Mouse (Mus musculus) MEL (cell line): ENCODE data around the gene Cacna1c. TPM values are rescaled to one million over a fixed set of nuclear protein-coding genes. Genes with fewer than 3 reads are reported as not detected.

Source experiments
- DNase-seq: peaks from one replicate; pipeline ENCODE4 v3.0.0; 2011; ENCODE audit warnings: low read depth, low spot score
- H3K27ac ChIP-seq: 2 replicates; pipeline ENCODE4 v1.5.1; 2012; ENCODE audit warnings: low read depth, mild to moderate bottlenecking, control low read depth, low read length, moderate library complexity; ENCODE audit not compliant: control insufficient read depth
- H3K27me3 ChIP-seq, 2 experiments: fragments of 150-350 bp in 1 of 2; sonication (generic) in 1 of 2; 2 replicates each; pipeline ENCODE4 v1.6.1; 2012; ENCODE audit warnings: low read length in 2 of 2, mild to moderate bottlenecking in 2 of 2, improper control_type of control experiment in 1 of 2, moderate library complexity in 1 of 2; ENCODE audit not compliant: insufficient read depth in 2 of 2, control insufficient read depth in 1 of 2
- H3K36me3 ChIP-seq, 2 experiments: 2 replicates each; pipeline ENCODE4 v1.6.1; 2012 to 2014; ENCODE audit warnings: low read length in 2 of 2, improper control_type of control experiment in 1 of 2, inconsistent platforms in 1 of 2, mild to moderate bottlenecking in 1 of 2; ENCODE audit not compliant: insufficient read depth in 2 of 2, control insufficient read depth in 1 of 2
- H3K4me1 ChIP-seq, 2 experiments: fragments of 150-350 bp in 1 of 2; sonication (generic) in 1 of 2; 2 replicates each; pipeline ENCODE4 v1.6.1; 2012; ENCODE audit warnings: low read length in 2 of 2, improper control_type of control experiment in 1 of 2, mild to moderate bottlenecking in 1 of 2; ENCODE audit not compliant: insufficient read depth in 2 of 2, control insufficient read depth in 1 of 2
- H3K4me3 ChIP-seq, 2 experiments: fragments of 150-350 bp in 1 of 2; sonication (generic) in 1 of 2; 2 replicates each; pipeline ENCODE4 v1.5.1; 2012; ENCODE audit warnings: low read depth in 2 of 2, low read length in 2 of 2, mild to moderate bottlenecking in 2 of 2, moderate library complexity in 2 of 2, control low read depth in 1 of 2, improper control_type of control experiment in 1 of 2; ENCODE audit not compliant: control insufficient read depth in 1 of 2, insufficient read depth in 1 of 2
- H3K79me2 ChIP-seq: 2 replicates; pipeline ENCODE4 v1.6.1; 2012; ENCODE audit warnings: mild to moderate bottlenecking, low read length, moderate library complexity; ENCODE audit not compliant: control insufficient read depth, poor library complexity, insufficient read depth
- H3K9ac ChIP-seq: 2 replicates; pipeline ENCODE4 v1.6.1; 2012; ENCODE audit warnings: low read depth, mild to moderate bottlenecking, control low read depth, low read length, moderate library complexity; ENCODE audit not compliant: control insufficient read depth, poor library complexity, severe bottlenecking
- H3K9me3 ChIP-seq: fragments of 150-350 bp; sonication (generic); replicated peaks from 2 replicates; pipeline ENCODE4 v1.6.1; 2012; ENCODE audit warnings: mild to moderate bottlenecking, low read length, improper control_type of control experiment, moderate library complexity; ENCODE audit not compliant: insufficient read depth
- CHD2 ChIP-seq: IDR thresholded peaks from 2 replicates; pipeline ENCODE4 v1.6.1; 2011; ENCODE audit warnings: low read length, improper control_type of control experiment
- E2F4 ChIP-seq: IDR thresholded peaks from 2 replicates; pipeline ENCODE4 v1.6.1; 2011; ENCODE audit warnings: low read depth, low read length, improper control_type of control experiment, borderline replicate concordance
- ELF1 ChIP-seq: IDR thresholded peaks from 2 replicates; pipeline ENCODE4 v1.6.1; 2014; ENCODE audit warnings: low read depth, mild to moderate bottlenecking, inconsistent platforms, low read length, improper control_type of control experiment, moderate library complexity
- EP300 ChIP-seq, 2 experiments: IDR thresholded peaks; 2 replicates each; pipeline ENCODE4 v1.6.1; 2011; ENCODE audit warnings: improper control_type of control experiment in 2 of 2, low read length in 2 of 2, low read depth in 1 of 2, mild to moderate bottlenecking in 1 of 2
- HCFC1 ChIP-seq: IDR thresholded peaks from 2 replicates; pipeline ENCODE4 v1.6.1; 2012; ENCODE audit warnings: low read depth, mild to moderate bottlenecking, inconsistent platforms, low read length, improper control_type of control experiment, moderate library complexity
- MAFK ChIP-seq: IDR thresholded peaks from 2 replicates; pipeline ENCODE4 v1.6.1; 2011; ENCODE audit warnings: low read depth, mild to moderate bottlenecking, low read length, improper control_type of control experiment, borderline replicate concordance
- MAZ ChIP-seq: IDR thresholded peaks from 2 replicates; pipeline ENCODE4 v1.6.1; 2012; ENCODE audit warnings: low read depth, mild to moderate bottlenecking, inconsistent platforms, low read length, improper control_type of control experiment
- MEF2A ChIP-seq: IDR thresholded peaks from 2 replicates; pipeline ENCODE4 v1.6.1; 2014; ENCODE audit warnings: low read depth, mild to moderate bottlenecking, inconsistent platforms, low read length, improper control_type of control experiment; ENCODE audit not compliant: poor library complexity, insufficient replicate concordance, severe bottlenecking; ENCODE audit errors: extremely low read depth
- MYB ChIP-seq: IDR thresholded peaks from 2 replicates; pipeline ENCODE4 v1.6.1; 2011; ENCODE audit warnings: mild to moderate bottlenecking, low read depth, low read length, improper control_type of control experiment
- NELFE ChIP-seq: IDR thresholded peaks from 2 replicates; pipeline ENCODE4 v1.6.1; 2011; ENCODE audit warnings: low read depth, low read length, improper control_type of control experiment
- NRF1 ChIP-seq: IDR thresholded peaks from 2 replicates; pipeline ENCODE4 v1.6.1; 2014; ENCODE audit warnings: low read depth, mild to moderate bottlenecking, inconsistent platforms, low read length, improper control_type of control experiment, moderate library complexity; ENCODE audit not compliant: poor library complexity, insufficient read depth, severe bottlenecking
- POLR2A ChIP-seq, 2 experiments: IDR thresholded peaks; 2 replicates each; pipeline ENCODE4 v1.6.1; 2011 to 2012; ENCODE audit warnings: low read length in 2 of 2, mild to moderate bottlenecking in 2 of 2, control low read depth in 1 of 2, improper control_type of control experiment in 1 of 2, low read depth in 1 of 2, moderate library complexity in 1 of 2; ENCODE audit not compliant: control insufficient read depth in 1 of 2, insufficient read depth in 1 of 2, poor library complexity in 1 of 2
- POLR2AphosphoS2 ChIP-seq: IDR thresholded peaks from 2 replicates; pipeline ENCODE4 v1.6.1; 2011; ENCODE audit warnings: low read length, improper control_type of control experiment
- RCOR1 ChIP-seq: IDR thresholded peaks from 2 replicates; pipeline ENCODE4 v1.6.1; 2012; ENCODE audit warnings: low read depth, mild to moderate bottlenecking, inconsistent platforms, low read length, improper control_type of control experiment
- SMC3 ChIP-seq: IDR thresholded peaks from 2 replicates; pipeline ENCODE4 v1.6.1; 2011; ENCODE audit warnings: low read depth, low read length, improper control_type of control experiment
- TAL1 ChIP-seq: IDR thresholded peaks from 2 replicates; pipeline ENCODE4 v1.6.1; 2012; ENCODE audit warnings: mild to moderate bottlenecking, inconsistent platforms, low read length, moderate library complexity, mixed read lengths
- TBP ChIP-seq: IDR thresholded peaks from 2 replicates; pipeline ENCODE4 v1.8.0; 2011; ENCODE audit warnings: low read depth, low read length, improper control_type of control experiment
- UBTF ChIP-seq: IDR thresholded peaks from 2 replicates; pipeline ENCODE4 v1.6.1; 2012; ENCODE audit warnings: low read depth, mild to moderate bottlenecking, inconsistent platforms, low read length, improper control_type of control experiment, moderate library complexity, borderline replicate concordance; ENCODE audit not compliant: insufficient read depth
- USF1 ChIP-seq: IDR thresholded peaks from 2 replicates; pipeline ENCODE4 v1.6.1; 2014; ENCODE audit warnings: low read depth, mild to moderate bottlenecking, inconsistent platforms, low read length, improper control_type of control experiment, moderate library complexity
- USF2 ChIP-seq, 2 experiments: IDR thresholded peaks; 2 replicates each; pipeline ENCODE4 v1.6.1; 2011 to 2012; ENCODE audit warnings: improper control_type of control experiment in 2 of 2, low read length in 2 of 2, borderline replicate concordance in 1 of 2, inconsistent platforms in 1 of 2, low read depth in 1 of 2, mild to moderate bottlenecking in 1 of 2; ENCODE audit not compliant: insufficient read depth in 1 of 2
- ZKSCAN1 ChIP-seq: IDR thresholded peaks from 2 replicates; pipeline ENCODE4 v1.6.1; 2012; ENCODE audit warnings: low read depth, mild to moderate bottlenecking, inconsistent platforms, low read length, improper control_type of control experiment, moderate library complexity
- ZNF384 ChIP-seq: IDR thresholded peaks from 2 replicates; pipeline ENCODE4 v1.6.1; 2012; ENCODE audit warnings: low read depth, mild to moderate bottlenecking, inconsistent platforms, low read length, improper control_type of control experiment
- polyA plus RNA-seq, 2 experiments: library from polyadenylated mRNA; stranded (reverse) in 1 of 2; unstranded in 1 of 2; fragments of >175 nt in 1 of 2; fragments of >200 nt in 1 of 2; gene quantifications; 2 replicates each; pipeline versions ENCODE4 v1.2.1 to v1.2.4; 2012; ENCODE audit warnings: low replicate concordance in 2 of 2, low read depth in 1 of 2; ENCODE audit not compliant: insufficient read length in 2 of 2, insufficient read depth in 1 of 2, missing spikeins in 1 of 2
- total RNA-seq: library from RNA; depleted of rRNA; stranded (reverse); fragments of 300-350 nt; gene quantifications from 2 replicates; pipeline ENCODE4 v1.2.3, GENCODE M21; 2012

Cacna1c gene
- total and polyA plus RNA-seq, 3 experiments: 3.4 to 4.4 TPM; not detected in 1

DNA sequence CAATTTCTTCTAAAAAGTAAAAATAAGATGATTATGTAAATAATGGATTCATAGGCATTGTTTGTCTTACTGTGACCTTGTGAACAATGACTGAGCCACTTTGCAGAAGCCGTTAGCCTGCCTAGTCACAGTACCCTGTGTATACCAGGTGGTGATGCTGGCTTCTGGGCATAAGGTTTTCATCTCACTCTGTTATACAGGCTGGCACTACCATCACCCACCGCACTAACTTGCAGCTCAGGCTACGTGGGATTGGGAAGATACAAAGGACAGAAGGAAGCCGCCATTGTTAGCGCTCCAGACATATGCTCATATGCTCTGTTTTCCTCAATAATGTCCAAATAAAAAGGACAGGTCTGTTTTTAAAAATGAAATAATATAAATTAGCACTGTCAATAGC lies 440.4 kb downstream of the Cacna1c start:
- H3K4me3 ChIP-seq: no peak overlapping the region
- H3K9me3 ChIP-seq: no peaks in the 10 kb centered on the region
- H3K79me2 ChIP-seq: no peaks in the 10 kb centered on the region; the same call in 1 of the 2 replicates
- no peak for DNase-seq
- H3K9ac ChIP-seq: no peak overlapping the region
- no peaks in the 10 kb centered on the region for H3K27me3 ChIP-seq
- H3K36me3 ChIP-seq: peaks cover 0 to 55% of the 10 kb centered on the region in 2 experiments; a peak in 2 of 4 replicates
- H3K4me1 ChIP-seq: peaks cover 24 to 54% of the 10 kb centered on the region in 2 experiments
- no peak overlapping the region; the same call in 1 of the 2 replicates for H3K27ac ChIP-seq
- no peak for TF ChIP-seq MYB
- TF ChIP-seq USF2 (IDR thresholded peaks at IDR 0.05; ENCODE audit: borderline replicate concordance in 1 of 2, insufficient read depth in 1 of 2, low read depth in 1 of 2, low read length in 2 of 2): no peak
- TF ChIP-seq NELFE: no peak
- no peak for TF ChIP-seq ELF1
- TF ChIP-seq MEF2A: no peak
- no peak for TF ChIP-seq EP300 (IDR thresholded peaks at IDR 0.05; ENCODE audit: low read depth in 1 of 2, low read length in 2 of 2)
- no peak for TF ChIP-seq TBP
- TF ChIP-seq ZKSCAN1: no peak
- no peak for TF ChIP-seq POLR2A (IDR thresholded peaks at IDR 0.05; ENCODE audit: control insufficient read depth in 1 of 2, insufficient read depth in 1 of 2, low read depth in 1 of 2, low read length in 2 of 2, poor library complexity in 1 of 2)
- TF ChIP-seq SMC3: no peak
- no peak for TF ChIP-seq RCOR1
- no peak for TF ChIP-seq NRF1
- TF ChIP-seq CHD2: no peak
- TF ChIP-seq HCFC1: no peak
- no peak for TF ChIP-seq UBTF
- TF ChIP-seq MAZ: no peak
- no peak for TF ChIP-seq MAFK
- no peak for TF ChIP-seq ZNF384

DNA sequence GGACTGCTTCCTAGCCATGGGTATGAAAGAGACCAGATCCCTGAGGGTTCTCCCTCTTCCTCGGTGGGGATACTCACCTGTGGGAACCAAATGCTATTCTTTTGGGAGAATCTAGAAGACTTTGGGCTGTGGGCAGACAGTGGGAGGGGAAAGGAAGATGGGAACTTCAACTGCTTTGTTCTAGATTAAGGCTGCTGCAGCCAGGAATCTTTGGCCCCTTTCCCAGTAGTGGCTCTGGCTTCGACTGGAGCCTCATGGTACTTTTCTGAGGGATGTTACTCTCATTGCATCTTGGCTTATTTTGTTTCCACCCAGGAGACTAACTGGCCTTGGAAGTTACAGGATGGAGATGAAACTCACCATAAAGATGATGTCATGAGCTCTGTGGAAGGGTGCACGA lies 441.8 kb downstream of the Cacna1c start:
- TF ChIP-seq UBTF (no peak), E2F4 (no peak), HCFC1 (no peak), RCOR1 (0 out of 2 replicates have a peak, but pooled peaks have one; percentile 20), USF1 (no peak), POLR2AphosphoS2 (no peak), USF2 (IDR thresholded peaks at IDR 0.05; ENCODE audit: borderline replicate concordance in 1 of 2, insufficient read depth in 1 of 2, low read depth in 1 of 2, low read length in 2 of 2) (no peak), TAL1 (no peak)
- H3K79me2 ChIP-seq: no peaks in the 10 kb centered on the region; the same call in 1 of the 2 replicates
- peaks cover 0 to 52% of the 10 kb centered on the region in 2 experiments; a peak in 2 of 4 replicates for H3K36me3 ChIP-seq
- no peaks in the 10 kb centered on the region for H3K27me3 ChIP-seq
- H3K9me3 ChIP-seq: no peaks in the 10 kb centered on the region
- H3K4me1 ChIP-seq: peaks cover 24 to 56% of the 10 kb centered on the region in 2 experiments
- H3K9ac ChIP-seq: no peak overlapping the region
- no peak overlapping the region for H3K27ac ChIP-seq
- H3K4me3 ChIP-seq: no peak overlapping the region
- no peak for DNase-seq
